Mouse (Mus musculus) lung, adult 2 months (tissue): ENCODE measurements around the gene Ssu72.

Experiments used
- CTCF ChIP-seq: fragments of 200-500 bp; IDR thresholded peaks from 2 replicates; pipeline ENCODE4 v1.5.1; 2011; ENCODE audit warnings: mild to moderate bottlenecking, low read length, control low read depth; ENCODE audit not compliant: insufficient read depth
- POLR2A ChIP-seq: fragments of 200-500 bp; IDR thresholded peaks from 2 replicates; pipeline ENCODE4 v1.6.1; 2011; ENCODE audit warnings: low read depth, mild to moderate bottlenecking, control low read depth, low read length, borderline replicate concordance; ENCODE audit errors: extremely low read depth

DNA sequence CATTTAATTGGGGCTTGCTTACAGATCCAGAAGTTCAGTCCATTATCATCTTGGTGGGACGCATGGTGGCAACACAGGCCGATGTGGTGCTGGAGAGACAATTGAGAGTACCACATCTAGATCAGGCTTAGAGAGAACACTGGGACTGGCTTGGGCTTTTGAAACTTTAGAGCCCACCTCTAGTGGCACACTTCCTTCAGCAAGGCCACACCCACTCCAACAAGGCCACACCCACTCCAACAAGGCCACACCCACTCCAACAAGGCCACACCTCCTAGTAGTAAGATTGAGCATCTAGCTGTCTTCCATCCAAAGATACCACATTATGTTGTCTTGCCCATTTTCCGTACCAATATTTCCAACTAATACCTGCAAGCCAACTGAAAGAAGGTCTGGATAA is 12.2 kb upstream of the Ssu72 start:
- no peak for TF ChIP-seq POLR2A
- TF ChIP-seq CTCF: no peak
